Mouse (Mus musculus) neutrophil, adult 5-6 weeks (primary cell): ENCODE measurements around the gene Tgoln1. TPM values are rescaled to one million over a fixed set of nuclear protein-coding genes. Genes with fewer than 3 reads are reported as not detected.

Experiments used
- ATAC-seq: fragments of 151-379, 151-347 bp; 2 replicates; pipeline ENCODE4 v1.8.0; 2017; ENCODE audit warnings: mild to moderate bottlenecking, moderate TSS enrichment; ENCODE audit not compliant: insufficient number of reproducible peaks, poor library complexity, low FRiP score, severe bottlenecking; ENCODE audit errors: extremely low read depth
- total RNA-seq: library from RNA; stranded (forward); fragments of 200-1000 nt; gene quantifications from 2 replicates; pipeline ENCODE4 v1.2.3, GENCODE M21; 2017

Gene Tgoln1
- 104 and 120 TPM in 2 replicates for total RNA-seq

- ATAC-seq = peak; percentile 98
Observed at GRCm38 (mm10) chr6:72616643-72617288, at the start of gene Tgoln1. TSS of gene Tgoln1 (minus strand) at chr6:72617000.

- no peak for ATAC-seq
Observed at GRCm38 (mm10) chr6:72664290-72664689, 47.5 kb upstream of the Tgoln1 start.

GRCm38 (mm10) chr6:72663000-72663399 is 46.2 kb upstream of the Tgoln1 start:
- no peak for ATAC-seq

- ATAC-seq = no peak
Observed at GRCm38 (mm10) chr6:72660391-72660720, 43.6 kb upstream of the Tgoln1 start.

- no peak for ATAC-seq
Observed at GRCm38 (mm10) chr6:72659717-72660390, 43.1 kb upstream of the Tgoln1 start.

- no peak for ATAC-seq
Observed at GRCm38 (mm10) chr6:72658006-72658405, 41.2 kb upstream of the Tgoln1 start.

GRCm38 (mm10) chr6:72656053-72656442 is 39.2 kb upstream of the Tgoln1 start:
- no peak for ATAC-seq

- no peak for ATAC-seq
Observed at GRCm38 (mm10) chr6:72655309-72656052, 38.7 kb upstream of the Tgoln1 start.

GRCm38 (mm10) chr6:72654355-72654754 is 37.6 kb upstream of the Tgoln1 start:
- no peak for ATAC-seq

GRCm38 (mm10) chr6:72653419-72653818 is 36.6 kb upstream of the Tgoln1 start:
- ATAC-seq = no peak

GRCm38 (mm10) chr6:72650338-72650851 is 33.6 kb upstream of the Tgoln1 start:
- no peak for ATAC-seq

GRCm38 (mm10) chr6:72648002-72648595 is 31.3 kb upstream of the Tgoln1 start:
- no peak for ATAC-seq

GRCm38 (mm10) chr6:72647383-72647820 is 30.6 kb upstream of the Tgoln1 start:
- ATAC-seq = peak; percentile 30; the same call in 1 of the 2 replicates

- ATAC-seq = no peak
Observed at GRCm38 (mm10) chr6:72645364-72645763, 28.6 kb upstream of the Tgoln1 start.

GRCm38 (mm10) chr6:72644576-72644975 is 27.8 kb upstream of the Tgoln1 start:
- no peak for ATAC-seq

- no peak for ATAC-seq
Observed at GRCm38 (mm10) chr6:72641218-72641954, 24.6 kb upstream of the Tgoln1 start.

GRCm38 (mm10) chr6:72636940-72637339 is 20.1 kb upstream of the Tgoln1 start:
- no peak for ATAC-seq

- peak; percentile 68 for ATAC-seq
Observed at GRCm38 (mm10) chr6:72635760-72636431, 19.1 kb upstream of the Tgoln1 start.
